Mouse (Mus musculus): ENCODE measurements around the gene Esrrg. TPM values are rescaled to one million over a fixed set of nuclear protein-coding genes. Genes with fewer than 3 reads are reported as not detected.

Gene Esrrg
- total RNA-seq, 2 experiments from 2014 or later, result 15.7 to 19.6 TPM

DNA sequence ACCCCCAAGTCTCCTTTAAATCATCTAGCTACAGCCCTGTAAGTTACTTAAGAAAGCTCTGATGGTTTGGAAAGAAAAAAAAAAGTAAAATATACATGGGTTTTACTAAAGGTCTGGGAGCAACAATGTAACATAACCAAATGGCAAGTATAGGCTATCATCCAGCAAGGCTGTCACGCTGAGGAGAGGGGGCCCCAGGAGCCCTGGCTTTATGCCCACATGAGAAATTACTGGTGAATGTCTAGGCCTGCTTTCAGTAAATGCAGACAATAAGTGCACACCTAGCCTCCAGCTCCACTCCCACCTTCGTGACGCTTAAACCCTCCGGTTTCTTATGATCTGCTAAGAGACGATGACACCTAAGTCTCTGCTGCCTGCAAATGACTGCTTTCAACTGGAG, 360.9 kb downstream of the Esrrg start:
- intact Hi-C loops (cut with DNase I), result loop anchor here (10.0 kb wide), 1 partner anchor 825 kb away; no protein-coding TSS in a partner anchor
- DNase-seq, result peak; percentile 50

DNA sequence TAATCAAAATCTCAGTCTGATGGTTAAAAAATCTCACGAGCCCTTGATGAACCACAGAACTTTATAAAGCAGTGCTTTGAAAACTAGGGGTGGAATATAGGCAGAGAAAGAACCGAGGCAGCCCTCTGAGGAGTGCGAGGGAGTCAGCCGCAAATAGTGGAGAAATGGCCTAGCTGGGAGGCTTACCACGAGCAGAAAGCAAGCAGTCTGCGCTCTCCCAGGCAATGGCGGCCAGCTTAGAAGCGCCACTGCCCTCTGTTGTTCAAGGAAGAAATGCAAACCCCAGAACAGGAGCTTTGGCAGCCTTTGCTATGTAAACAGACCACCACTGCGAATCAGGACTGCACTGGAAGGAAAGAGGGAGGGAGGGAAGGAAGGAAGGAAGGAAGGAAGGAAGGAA, 365.8 kb downstream of the Esrrg start:
- intact Hi-C loops (cut with DNase I), result loop anchor here (5.0 kb wide), 1 partner anchor 1147 kb away; no protein-coding TSS in a partner anchor

DNA sequence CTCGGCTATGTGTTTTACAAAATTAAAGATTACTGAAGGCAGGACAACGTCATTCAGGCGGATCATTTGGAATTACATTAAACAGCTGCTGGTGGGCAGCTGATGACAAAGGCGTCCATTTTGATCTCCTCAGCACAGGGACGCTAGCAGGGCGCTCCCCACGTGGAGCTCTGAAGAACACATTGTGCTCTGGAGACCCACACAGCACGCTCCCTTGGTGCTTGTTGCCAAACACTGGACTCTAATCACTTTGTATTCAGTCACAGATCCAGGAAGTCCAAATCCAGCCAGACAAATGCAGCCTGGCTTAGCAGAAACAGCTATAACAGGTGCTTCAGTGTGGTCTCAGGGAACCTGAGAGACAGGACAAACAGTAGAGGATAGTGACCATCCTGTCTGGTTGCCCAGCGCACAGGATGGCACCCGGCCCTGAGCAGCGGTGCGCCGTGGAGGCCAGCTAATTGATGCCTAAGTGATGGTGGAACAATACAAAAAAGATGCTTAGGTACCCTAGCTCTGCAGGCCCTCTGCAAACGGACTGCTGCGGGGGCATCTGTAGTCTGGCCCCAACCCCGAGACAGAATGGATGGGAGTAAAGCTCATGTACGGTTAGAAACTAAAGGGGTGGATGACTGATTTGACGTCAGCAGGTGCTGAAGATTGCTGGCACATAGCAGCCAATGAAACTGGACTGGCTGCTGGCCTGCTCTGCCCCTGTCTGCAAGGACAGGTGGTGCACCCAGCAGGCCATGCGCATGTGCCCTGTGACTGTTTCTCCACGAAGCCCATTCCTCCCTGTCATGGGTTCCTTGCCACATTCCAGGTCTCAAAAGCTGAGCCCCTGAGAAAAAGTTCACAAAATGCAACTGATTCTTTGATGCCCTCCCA, 367.1 kb downstream of the Esrrg start:
- intact Hi-C loops (cut with DNase I), result no loop called here
- DNase-seq, result peak; percentile 53

More for the DNA sequence above, 365.8 kb downstream of the Esrrg start:
- peak; percentile 75 for DNase-seq

- no peak for DNase-seq
- intact Hi-C loops (cut with DNase I), result no loop called here
Measured at GRCm38 (mm10) chr1:187976353-187976730, 367.8 kb downstream of the Esrrg start.

DNA sequence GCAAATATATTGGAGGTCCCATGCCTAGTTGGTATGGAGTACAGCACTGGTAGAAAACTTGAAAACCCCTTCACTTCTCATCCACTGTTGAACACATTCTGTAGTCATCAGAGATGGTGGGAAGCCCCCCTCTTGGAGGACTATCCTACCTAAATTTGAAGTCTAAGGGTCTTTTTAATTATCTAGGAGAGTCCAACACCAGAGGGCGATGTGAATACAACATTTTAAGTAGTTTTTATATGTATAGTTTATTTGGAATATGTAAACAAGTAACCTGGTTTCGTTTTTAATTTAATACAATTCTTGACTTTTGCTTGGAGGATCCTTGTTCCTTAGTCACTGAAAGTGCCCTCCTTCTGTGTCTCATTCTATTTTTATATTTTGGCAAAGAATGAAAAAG, 372.4 kb downstream of the Esrrg start:
- no peak for DNase-seq
- intact Hi-C loops (cut with DNase I), result loop anchor here (10.0 kb wide), 1 partner anchor 654 kb away; no protein-coding TSS in a partner anchor

- no peak for DNase-seq
- intact Hi-C loops (cut with DNase I), result loop anchor here (10.0 kb wide), 1 partner anchor 652 kb away; no protein-coding TSS in a partner anchor
Measured at GRCm38 (mm10) chr1:187983177-187983576, 374.6 kb downstream of the Esrrg start.

GRCm38 (mm10) chr1:187990161-187990560, 381.6 kb downstream of the Esrrg start:
- intact Hi-C loops (cut with DNase I), result no loop called here

DNA sequence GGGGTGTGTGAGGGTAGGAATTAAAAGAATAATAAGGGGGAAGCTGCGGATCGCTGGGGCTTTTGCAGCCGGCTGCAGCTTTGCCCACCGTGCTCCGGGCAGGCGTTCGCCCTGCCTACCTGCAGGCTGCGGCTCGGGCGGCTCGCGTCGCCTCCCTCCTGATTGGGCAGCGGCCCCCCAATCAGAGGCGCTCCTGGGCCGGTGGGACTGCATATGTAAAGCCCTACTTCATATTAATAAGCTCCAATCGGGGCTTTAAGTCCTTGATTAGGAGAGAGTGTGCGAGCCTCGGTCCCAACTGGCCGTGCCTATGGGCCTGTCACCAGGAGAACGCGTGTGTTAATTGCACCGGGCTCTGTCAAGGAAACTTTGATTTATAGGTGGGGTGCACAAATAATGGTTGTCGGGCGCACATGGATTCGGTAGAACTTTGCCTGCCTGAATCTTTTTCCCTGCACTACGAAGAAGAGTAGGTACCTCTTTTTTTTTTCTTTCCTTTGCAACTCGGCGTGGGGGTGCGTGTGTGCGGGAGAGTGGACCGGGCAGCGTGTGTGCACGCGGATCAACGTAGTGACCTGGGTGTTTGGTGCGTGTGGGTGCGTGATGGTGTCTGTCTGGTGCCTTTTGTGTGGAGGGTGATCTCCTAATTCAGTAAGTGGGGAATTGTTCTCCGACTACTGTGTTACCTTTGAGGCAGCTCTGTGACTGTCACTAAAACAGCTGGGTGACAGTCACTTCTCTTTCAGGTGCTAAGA, 389.2 kb downstream of the Esrrg start:
- intact Hi-C loops (cut with DNase I), result no loop called here
- DNase-seq, result peak; percentile 83

More at GRCm38 (mm10) chr1:187990161-187990560, 381.6 kb downstream of the Esrrg start:
- DNase-seq, result peak; percentile 18

- intact Hi-C loops (cut with DNase I), result no loop called here
Measured at GRCm38 (mm10) chr1:187999121-187999520, 390.5 kb downstream of the Esrrg start.

GRCm38 (mm10) chr1:188000189-188000588, 391.6 kb downstream of the Esrrg start:
- DNase-seq, result no peak
- intact Hi-C loops (cut with DNase I), result no loop called here

More at GRCm38 (mm10) chr1:187999121-187999520, 390.5 kb downstream of the Esrrg start:
- DNase-seq, result no peak

DNA sequence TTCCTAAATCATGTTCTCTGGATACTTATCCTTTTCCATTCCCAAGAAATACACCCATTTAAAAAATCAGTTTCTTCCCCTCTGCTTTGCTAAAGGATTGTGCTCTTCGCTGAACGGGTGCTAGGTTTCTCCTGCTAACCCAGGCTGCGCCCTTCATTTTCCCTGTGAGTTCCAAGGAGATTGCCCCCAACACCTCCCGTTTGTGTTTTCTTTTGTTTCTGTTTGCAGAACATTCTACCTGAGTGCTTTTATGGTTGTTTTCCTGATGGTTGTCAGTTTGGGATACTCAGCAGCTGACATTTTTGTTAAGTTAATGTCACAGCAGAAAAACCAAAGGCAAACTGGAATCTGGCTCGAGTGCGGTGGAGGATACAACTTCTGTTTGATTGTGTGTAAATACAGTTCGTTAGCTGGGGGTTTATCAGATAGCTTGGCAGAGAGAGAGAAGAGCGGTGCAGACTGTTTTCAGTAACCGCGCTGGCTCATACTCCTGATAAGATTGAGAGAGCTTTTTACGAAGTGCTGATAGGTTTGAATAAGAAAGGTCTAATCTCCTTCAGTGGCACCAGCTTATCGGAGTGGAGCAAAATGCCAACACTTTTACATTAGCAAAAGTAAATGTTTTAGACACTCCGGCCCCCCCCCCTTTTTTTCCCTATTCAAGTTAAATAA, 398.4 kb downstream of the Esrrg start:
- DNase-seq, result no peak
- intact Hi-C loops (cut with DNase I), result no loop called here

- intact Hi-C loops (cut with DNase I), result no loop called here
- no peak for DNase-seq
Measured at GRCm38 (mm10) chr1:188008476-188008875, 399.9 kb downstream of the Esrrg start.

GRCm38 (mm10) chr1:188009868-188010267, 401.3 kb downstream of the Esrrg start:
- intact Hi-C loops (cut with DNase I), result no loop called here
- no peak for DNase-seq

DNA sequence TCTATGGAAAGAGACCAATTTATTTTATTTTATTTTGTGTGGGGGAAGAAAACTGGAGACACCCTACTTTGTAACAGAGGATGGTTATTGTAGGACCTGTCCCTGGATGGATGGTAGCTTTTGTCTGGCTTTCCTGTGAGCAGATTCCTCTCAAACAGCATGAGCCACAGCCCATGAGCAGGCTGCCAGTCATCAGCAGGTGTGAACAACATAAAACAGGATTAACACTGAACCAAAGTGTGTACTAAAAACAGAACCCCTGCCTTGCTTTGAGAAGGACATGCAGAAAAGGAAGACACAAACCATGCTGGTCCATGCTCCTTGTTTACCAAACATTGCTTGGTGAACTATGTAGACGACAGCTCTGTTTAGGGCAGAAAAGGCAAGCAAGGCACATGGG, 402.3 kb downstream of the Esrrg start:
- no peak for DNase-seq
- intact Hi-C loops (cut with DNase I), result no loop called here

DNA sequence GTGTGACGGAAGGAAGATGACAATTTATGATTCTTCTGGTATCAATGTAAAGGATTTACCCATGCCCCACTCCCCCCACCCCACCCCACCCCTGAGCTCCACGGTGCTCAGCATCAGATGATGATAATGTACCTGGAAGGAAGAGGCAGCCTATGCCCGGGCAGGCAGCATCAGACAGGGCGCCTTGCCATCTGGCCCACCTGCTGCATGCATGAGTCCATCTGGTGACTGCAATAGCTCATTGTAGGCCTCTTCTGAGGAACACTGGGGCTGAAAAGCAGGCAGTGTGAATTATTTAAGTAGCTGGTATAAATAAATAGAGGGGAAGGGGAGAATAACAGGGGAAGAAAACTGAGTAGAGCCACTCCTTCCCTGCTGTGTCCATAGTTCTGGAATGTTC, 405.8 kb downstream of the Esrrg start:
- intact Hi-C loops (cut with DNase I), result no loop called here

DNA sequence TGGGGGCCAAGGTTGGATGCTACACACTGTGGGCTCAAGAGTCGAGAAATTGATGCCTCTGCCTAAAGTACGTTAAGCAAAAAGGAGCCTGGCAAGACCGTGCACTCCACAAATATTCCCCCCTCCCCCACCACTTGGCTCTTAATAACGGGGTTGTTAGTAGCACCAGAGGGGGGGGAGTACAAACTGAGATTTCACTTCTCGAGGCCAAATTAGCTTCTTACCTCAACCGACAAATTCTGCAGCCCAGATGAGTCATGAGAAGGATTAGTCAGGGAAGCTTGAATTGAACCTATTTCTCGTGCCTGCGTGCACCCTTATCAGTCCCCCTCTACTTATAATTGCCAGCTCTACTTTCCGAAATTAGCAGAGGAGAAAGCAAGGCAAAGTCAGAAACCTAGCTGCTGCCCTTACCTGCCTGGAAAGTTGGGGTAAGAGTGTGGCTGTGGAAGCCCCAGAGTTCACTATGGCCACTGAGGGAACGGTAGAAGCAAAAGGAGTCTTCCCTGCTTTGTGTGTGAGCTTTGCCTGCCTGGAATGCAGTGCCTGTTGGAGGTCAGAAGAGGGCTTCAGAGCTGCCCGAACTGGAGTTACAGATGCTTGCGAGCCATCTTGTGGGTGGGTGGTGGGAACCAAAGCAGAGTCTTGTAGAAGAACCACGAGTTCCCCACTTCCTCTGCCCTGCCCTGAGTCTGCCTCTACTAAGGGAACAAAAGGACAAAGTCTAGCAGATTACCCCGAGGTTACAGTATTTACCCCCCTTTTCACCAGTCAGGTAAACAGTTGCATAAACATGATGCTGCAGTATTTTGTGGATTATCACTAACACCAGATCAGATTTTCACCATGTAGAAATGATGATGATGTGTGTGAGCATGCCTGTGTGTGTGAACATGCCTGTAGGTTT, 409.6 kb downstream of the Esrrg start:
- intact Hi-C loops (cut with DNase I), result no loop called here
- DNase-seq, result no peak

More for the DNA sequence above, 405.8 kb downstream of the Esrrg start:
- DNase-seq, result peak; percentile 88

GRCm38 (mm10) chr1:188029205-188029604, 420.6 kb downstream of the Esrrg start:
- no peak for DNase-seq
- intact Hi-C loops (cut with DNase I), result no loop called here

- DNase-seq, result no peak
- intact Hi-C loops (cut with DNase I), result no loop called here
Measured at GRCm38 (mm10) chr1:188030116-188030515, 421.5 kb downstream of the Esrrg start.

DNA sequence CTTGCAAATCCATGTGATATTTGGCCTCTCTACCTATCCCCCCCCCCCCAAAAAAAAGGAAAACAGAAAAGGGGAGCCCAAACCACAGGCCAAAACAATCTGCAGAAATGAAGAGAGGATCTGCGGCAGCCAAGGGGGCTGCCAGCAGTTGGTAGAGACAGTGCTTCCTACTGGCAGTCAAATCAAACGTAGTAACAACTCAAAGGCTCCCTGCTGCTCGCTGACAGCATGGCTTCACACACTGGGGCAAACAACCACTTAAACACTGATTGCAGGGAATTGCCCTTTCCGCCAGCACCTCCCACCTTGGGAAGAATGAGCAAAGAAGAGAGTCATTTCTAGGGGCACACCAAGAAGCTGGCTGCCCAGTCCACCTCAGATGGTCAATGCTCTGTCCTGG, 422.7 kb downstream of the Esrrg start:
- DNase-seq, result no peak
- intact Hi-C loops (cut with DNase I), result no loop called here

DNA sequence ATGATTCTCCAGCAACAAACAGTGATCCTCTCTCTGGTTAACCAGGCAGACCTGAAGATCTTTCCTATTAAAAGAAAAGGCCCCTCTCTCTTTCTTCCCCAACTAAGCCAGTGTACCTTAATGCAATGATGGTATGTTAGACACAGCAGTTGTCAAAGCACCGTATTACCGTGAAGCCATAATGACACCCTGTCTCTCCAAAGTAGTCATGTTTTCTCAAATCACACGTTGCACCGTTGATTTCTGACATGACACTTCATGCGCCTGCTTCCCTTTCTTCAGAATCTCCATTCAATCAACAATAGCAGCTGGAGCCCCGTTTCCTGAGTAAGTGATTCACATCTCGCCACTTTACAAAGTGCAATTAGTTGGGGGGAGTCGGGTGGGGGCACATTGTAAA, 427.4 kb downstream of the Esrrg start:
- intact Hi-C loops (cut with DNase I), result no loop called here
- no peak for DNase-seq
